Mouse (Mus musculus) C2C12 (cell line): ENCODE data around the gene Ptprh.

Experiments used
- CEBPB ChIP-seq: IDR thresholded peaks from one replicate; pipeline ENCODE4 v1.6.1; 2011; ENCODE audit warnings: low read depth, mild to moderate bottlenecking, control low read depth, moderate library complexity
- CTCF ChIP-seq: IDR thresholded peaks from one replicate; pipeline ENCODE4 v1.5.1; 2011; ENCODE audit not compliant: control insufficient read depth, insufficient read depth, insufficient read length
- MAX ChIP-seq: IDR thresholded peaks from one replicate; pipeline ENCODE4 v1.6.1; 2011; ENCODE audit warnings: mild to moderate bottlenecking, control low read depth
- USF1 ChIP-seq: IDR thresholded peaks from one replicate; pipeline ENCODE4 v1.6.1; 2011; ENCODE audit warnings: low read depth, mild to moderate bottlenecking, control low read depth, moderate library complexity

DNA sequence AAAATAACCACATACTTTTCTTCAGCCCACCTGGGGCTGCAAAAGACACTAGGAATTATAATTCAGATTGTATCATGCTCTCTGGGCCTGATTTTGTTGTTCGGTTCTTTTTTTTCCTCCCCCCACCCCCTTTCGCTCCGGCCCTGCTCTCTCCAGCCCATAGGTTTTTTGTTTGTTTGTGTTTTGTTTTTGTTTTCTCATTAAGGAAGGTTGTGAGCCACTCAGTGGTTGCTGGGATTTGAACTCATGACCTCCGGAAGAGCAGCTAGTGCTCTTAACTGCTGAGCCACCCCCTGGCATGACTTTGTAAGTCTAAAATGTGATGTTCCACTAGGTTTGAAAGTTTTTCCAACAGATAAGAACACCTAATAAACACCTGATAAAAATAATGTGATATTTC is 100.7 kb downstream of the Ptprh start:
- TF ChIP-seq CTCF (no peak), CEBPB (no peak), MAX (no peak), USF1 (no peak)
